Mouse (Mus musculus): ENCODE data around the gene Il11. TPM values are rescaled to one million over a fixed set of nuclear protein-coding genes. Genes with fewer than 3 reads are reported as not detected.

Gene Il11
- polyA plus RNA-seq, 1 experiment from 2014 or later, result 0.34 TPM

- H3K4me3 ChIP-seq, result no peak overlapping the region
- no peaks in the 10 kb centered on the region for H3K4me1 ChIP-seq
- H3K27me3 ChIP-seq, result no peaks in the 10 kb centered on the region
- no peaks in the 10 kb centered on the region for H3K9me3 ChIP-seq (replicated peaks)
- WGBS, result 84% methylated on average over 5 of the region's 5 CpGs
- no peak overlapping the region for H3K4me2 ChIP-seq (replicated peaks)
- no peak for ATAC-seq (ENCODE audit: low FRiP score)
- no peaks in the 10 kb centered on the region for H3K36me3 ChIP-seq
- no peak overlapping the region for H3K9ac ChIP-seq
- H3K27ac ChIP-seq, result no peak overlapping the region
Measured at GRCm38 (mm10) chr7:4731090-4731489, 51.6 kb downstream of the Il11 start.

DNA sequence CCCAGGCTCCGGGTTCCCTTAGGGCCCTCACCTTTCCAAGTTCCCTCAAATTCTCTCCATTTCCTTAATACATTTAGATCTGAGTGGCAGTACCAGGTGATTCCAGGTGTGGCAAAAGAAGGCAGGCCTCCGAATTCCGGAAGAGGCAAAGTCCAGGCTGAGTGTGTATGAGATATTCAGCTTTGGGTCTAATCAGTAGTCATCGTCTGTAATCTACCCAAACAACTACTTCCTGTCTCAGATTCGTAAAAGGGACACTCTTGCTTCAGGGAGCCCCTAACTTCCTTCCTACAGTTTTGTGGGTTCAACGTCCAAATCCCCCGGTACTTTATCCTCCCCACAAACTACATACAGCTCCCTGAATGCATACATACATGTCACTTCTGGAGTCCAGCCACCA lies 57.5 kb downstream of the Il11 start, which contains the start of gene Tmem150b:
TSS of gene Tmem150b (minus strand) at position 81 of the 400 bp plus-strand sequence.
- 87% methylated on average over 7 of the region's 7 CpGs for WGBS
- ATAC-seq (ENCODE audit: low FRiP score), result no peak
- no peak within 1 kb of the TSS for H3K4me3 ChIP-seq
- H3K27me3 ChIP-seq, result peaks cover 3% of the 10 kb centered on the region; the same call in 1 of the 2 replicates
- H3K4me1 ChIP-seq, result no peaks in the 10 kb centered on the region
- no peak within 1 kb of the TSS for H3K27ac ChIP-seq
- H3K4me2 ChIP-seq (replicated peaks), result no peak within 1 kb of the TSS
- no peaks in the 10 kb centered on the region for H3K9me3 ChIP-seq (replicated peaks)
- no peak within 1 kb of the TSS for H3K9ac ChIP-seq
- H3K36me3 ChIP-seq, result no peaks in the 10 kb centered on the region

DNA sequence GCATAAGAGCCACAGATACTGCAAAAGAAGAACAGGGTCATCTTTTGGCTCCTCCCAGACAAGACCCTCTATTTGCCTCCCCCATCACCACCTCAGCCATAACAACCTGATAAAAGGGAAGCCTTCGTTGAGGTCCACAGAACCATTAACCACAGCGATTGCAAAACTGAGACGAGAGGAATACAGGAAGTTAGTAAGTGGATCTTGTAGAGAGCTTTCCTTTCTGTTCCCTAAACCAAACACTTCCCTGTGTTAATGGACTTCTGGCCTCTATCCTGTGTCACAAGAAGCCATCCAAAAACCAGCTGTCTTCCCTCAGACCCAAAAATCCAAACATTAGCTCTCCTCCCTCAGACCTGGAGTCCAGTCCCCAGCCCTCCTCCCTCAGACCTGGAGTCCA lies 58.3 kb downstream of the Il11 start:
- no peak overlapping the region for H3K4me3 ChIP-seq
- WGBS, result 74% methylated on average over 3 of the region's 3 CpGs
- H3K4me2 ChIP-seq (replicated peaks), result no peak overlapping the region
- no peak overlapping the region for H3K27ac ChIP-seq
- H3K9ac ChIP-seq, result no peak overlapping the region
- peaks cover 3% of the 10 kb centered on the region; the same call in 1 of the 2 replicates for H3K27me3 ChIP-seq
- ATAC-seq (ENCODE audit: low FRiP score), result no peak
- no peaks in the 10 kb centered on the region for H3K36me3 ChIP-seq
- no peaks in the 10 kb centered on the region for H3K9me3 ChIP-seq (replicated peaks)
- H3K4me1 ChIP-seq, result no peaks in the 10 kb centered on the region

- Histone ChIP-seq H3K9me3 (replicated peaks) (no peaks in the 10 kb centered on the region), H3K27me3 (peaks cover 3% of the 10 kb centered on the region; the same call in 1 of the 2 replicates), H3K27ac (no peak overlapping the region), H3K36me3 (no peaks in the 10 kb centered on the region), H3K4me1 (no peaks in the 10 kb centered on the region), H3K4me3 (peak overlapping the region; percentile 19; the same call in 1 of the 2 replicates), H3K9ac (peak overlapping the region; percentile 43; the same call in 1 of the 2 replicates), H3K4me2 (replicated peaks) (peak overlapping the region; percentile 51)
- 37% methylated on average over 12 of the region's 12 CpGs for WGBS
- ATAC-seq (ENCODE audit: low FRiP score), result 0 out of 2 replicates have a peak, but pooled peaks have one; percentile 51
Measured at GRCm38 (mm10) chr7:4723508-4723907, 59.2 kb downstream of the Il11 start.

Other genes starting within 250 kb of the Il11 start
- gene Syt5, start 235.3 kb downstream of the Il11 start, polyA plus RNA-seq (2016; fragmentation: Nextera tagmentation; extraction: Ambion mirVana), result 32.9 and 33.2 TPM in 2 replicates
- gene Ptprh, start 178.8 kb downstream of the Il11 start, polyA plus RNA-seq (2016; fragmentation: Nextera tagmentation; extraction: Ambion mirVana), result 0.13 and 0.40 TPM in 2 replicates
- gene Tmem86b, start 151.4 kb downstream of the Il11 start, polyA plus RNA-seq (2016; fragmentation: Nextera tagmentation; extraction: Ambion mirVana), result 3.2 and 3.5 TPM in 2 replicates
- 15.0 and 17.1 TPM in 2 replicates for gene Ppp6r1, start 123.8 kb downstream of the Il11 start, polyA plus RNA-seq (2016; fragmentation: Nextera tagmentation; extraction: Ambion mirVana)
- 108 and 110 TPM in 2 replicates for gene Hspbp1, start 97.8 kb downstream of the Il11 start, polyA plus RNA-seq (2016; fragmentation: Nextera tagmentation; extraction: Ambion mirVana)
- 5.8 and 5.9 TPM in 2 replicates for gene Brsk1, start 92.3 kb downstream of the Il11 start, polyA plus RNA-seq (2016; fragmentation: Nextera tagmentation; extraction: Ambion mirVana)
- 0.26 and 0.48 TPM in 2 replicates for gene Tmem150b, start 57.6 kb downstream of the Il11 start, polyA plus RNA-seq (2016; fragmentation: Nextera tagmentation; extraction: Ambion mirVana)
- gene Kmt5c, start 42.7 kb downstream of the Il11 start, polyA plus RNA-seq (2016; fragmentation: Nextera tagmentation; extraction: Ambion mirVana), result 87.5 and 91.5 TPM in 2 replicates
- 37.6 and 39.8 TPM in 2 replicates for gene Cox6b2, start 29.8 kb downstream of the Il11 start, polyA plus RNA-seq (2016; fragmentation: Nextera tagmentation; extraction: Ambion mirVana)
- gene Fam71e2, start 11.6 kb downstream of the Il11 start, polyA plus RNA-seq (2016; fragmentation: Nextera tagmentation; extraction: Ambion mirVana), result not detected in 2 replicates
- gene Tmem190, start 78 bp upstream of the Il11 start, polyA plus RNA-seq (2016; fragmentation: Nextera tagmentation; extraction: Ambion mirVana), result not detected in 2 replicates
- gene Tmem238, start 6.8 kb upstream of the Il11 start, polyA plus RNA-seq (2016; fragmentation: Nextera tagmentation; extraction: Ambion mirVana), result 2.9 and 4.0 TPM in 2 replicates
- gene Rpl28, start 10.0 kb upstream of the Il11 start, polyA plus RNA-seq (2016; fragmentation: Nextera tagmentation; extraction: Ambion mirVana), result 290 and 306 TPM in 2 replicates
- 331 and 348 TPM in 2 replicates for gene Ube2s, start 29.7 kb upstream of the Il11 start, polyA plus RNA-seq (2016; fragmentation: Nextera tagmentation; extraction: Ambion mirVana)
- 5.3 and 6.7 TPM in 2 replicates for gene Shisa7, start 61.8 kb upstream of the Il11 start, polyA plus RNA-seq (2016; fragmentation: Nextera tagmentation; extraction: Ambion mirVana)
- gene Isoc2b, start 87.4 kb upstream of the Il11 start, polyA plus RNA-seq (2016; fragmentation: Nextera tagmentation; extraction: Ambion mirVana), result 5.1 and 7.0 TPM in 2 replicates
- gene Isoc2a, start 94.3 kb upstream of the Il11 start, polyA plus RNA-seq (2016; fragmentation: Nextera tagmentation; extraction: Ambion mirVana), result 0.88 and 1.2 TPM in 2 replicates
- not detected in 2 replicates for gene Gm36210, start 123.7 kb upstream of the Il11 start, polyA plus RNA-seq (2016; fragmentation: Nextera tagmentation; extraction: Ambion mirVana)
- gene Zfp628, start 132.4 kb upstream of the Il11 start, polyA plus RNA-seq (2016; fragmentation: Nextera tagmentation; extraction: Ambion mirVana), result 4.3 and 4.8 TPM in 2 replicates
- gene Nat14, start 139.2 kb upstream of the Il11 start, polyA plus RNA-seq (2016; fragmentation: Nextera tagmentation; extraction: Ambion mirVana), result 12.3 and 14.3 TPM in 2 replicates
- gene Ssc5d, start 142.9 kb upstream of the Il11 start, polyA plus RNA-seq (2016; fragmentation: Nextera tagmentation; extraction: Ambion mirVana), result 1.6 and 2.2 TPM in 2 replicates
- not detected in 2 replicates for gene Sbk2, start 181.5 kb upstream of the Il11 start, polyA plus RNA-seq (2016; fragmentation: Nextera tagmentation; extraction: Ambion mirVana)
- gene Sbk3, start 188.3 kb upstream of the Il11 start, polyA plus RNA-seq (2016; fragmentation: Nextera tagmentation; extraction: Ambion mirVana), result 0.19 and 0.23 TPM in 2 replicates
- 57.8 and 61.4 TPM in 2 replicates for gene Zfp579, start 213.3 kb upstream of the Il11 start, polyA plus RNA-seq (2016; fragmentation: Nextera tagmentation; extraction: Ambion mirVana)
- 8.5 and 9.1 TPM in 2 replicates for gene Zfp524, start 231.6 kb upstream of the Il11 start, polyA plus RNA-seq (2016; fragmentation: Nextera tagmentation; extraction: Ambion mirVana)
- gene Fiz1, start 231.8 kb upstream of the Il11 start, polyA plus RNA-seq (2016; fragmentation: Nextera tagmentation; extraction: Ambion mirVana), result 59.6 and 60.1 TPM in 2 replicates
- gene Gm44973, start 232.6 kb upstream of the Il11 start, polyA plus RNA-seq (2016; fragmentation: Nextera tagmentation; extraction: Ambion mirVana), result 0.32 TPM in 1 of 2 replicates, not detected in the other
- 9.0 and 9.3 TPM in 2 replicates for gene Zfp865, start 237.5 kb upstream of the Il11 start, polyA plus RNA-seq (2016; fragmentation: Nextera tagmentation; extraction: Ambion mirVana)
- 17.4 and 19.9 TPM in 2 replicates for gene Ccdc106, start 237.7 kb upstream of the Il11 start, polyA plus RNA-seq (2016; fragmentation: Nextera tagmentation; extraction: Ambion mirVana)